Mouse (Mus musculus) kidney, adult 2 months (tissue): Measurements from ENCODE around the gene Sult2b1.

ENCODE experiments used
- CTCF ChIP-seq: fragments of 200-500 bp; conservative IDR thresholded peaks from 2 replicates; pipeline ENCODE4 v1.5.1; 2011; ENCODE audit warnings: low read depth, mild to moderate bottlenecking, control low read depth, low read length, moderate library complexity, mixed read lengths; ENCODE audit not compliant: insufficient read depth, insufficient read length
- POLR2A ChIP-seq: fragments of 200-500 bp; IDR thresholded peaks from one replicate; pipeline ENCODE4 v1.6.1; 2011; ENCODE audit warnings: low read depth, low read length, control low read depth

GRCm38 (mm10) chr7:45686841-45687240 is 97.6 kb downstream of the Sult2b1 start:
- no peak for TF ChIP-seq CTCF
- TF ChIP-seq POLR2A: no peak
